Mouse (Mus musculus): ENCODE data around the gene Got1. TPM values are rescaled to one million over a fixed set of nuclear protein-coding genes. Genes with fewer than 3 reads are reported as not detected.

The Got1 gene
- total and polyA plus RNA-seq, 2 experiments from 2014 or later = 88.2 to 101 TPM

DNA sequence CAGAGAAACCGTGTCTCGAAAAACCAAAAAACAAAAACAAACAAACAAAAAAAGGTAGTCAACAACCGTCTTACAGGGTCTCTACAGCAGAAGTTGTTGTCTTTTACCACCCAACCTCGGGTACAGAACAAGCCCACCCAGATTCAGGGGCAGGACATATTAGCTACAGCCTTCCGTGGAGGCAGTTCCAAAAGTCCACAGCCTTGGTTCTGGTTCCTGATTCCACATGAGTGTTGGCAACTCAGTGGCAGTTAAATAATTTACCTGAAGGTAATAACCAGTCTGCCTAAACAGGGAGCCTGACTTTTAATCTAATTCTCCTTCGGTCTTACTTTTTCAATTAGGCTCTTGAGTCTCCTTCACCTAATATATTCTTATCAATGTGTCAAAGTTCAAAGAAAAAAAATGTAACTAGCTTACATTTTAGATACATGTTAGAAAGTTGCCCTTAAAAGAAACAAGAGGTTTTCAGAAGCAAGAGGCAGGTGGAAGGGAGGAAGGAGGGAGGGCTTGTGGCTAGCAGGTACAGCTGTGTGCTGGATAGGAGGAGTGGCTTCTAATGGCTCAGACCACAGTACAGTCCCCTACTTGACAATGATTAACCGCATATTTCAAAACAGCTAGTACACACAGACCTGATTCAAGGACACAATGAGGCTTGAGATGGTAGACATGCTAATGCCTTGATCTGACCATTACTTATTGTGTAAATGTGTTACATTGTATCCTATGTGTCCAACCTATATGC is 60.7 kb downstream of the Got1 start:
- H3K9me3 ChIP-seq (ENCODE audit: low read length) = no peaks in the 10 kb centered on the region
- no peaks in the 10 kb centered on the region; the same call in 1 of the 2 replicates for H3K36me3 ChIP-seq (ENCODE audit: insufficient read depth)
- H3K4me1 ChIP-seq (ENCODE audit: insufficient read depth) = no peaks in the 10 kb centered on the region; the same call in 1 of the 2 replicates
- H3K4me2 ChIP-seq (ENCODE audit: low read depth) = no peak overlapping the region
- TF ChIP-seq CTCF (IDR thresholded peaks at IDR 0.05; ENCODE audit: low read depth) = no peak
- DNase-seq (no peak), ATAC-seq (no peak)
- 93% methylated on average over 7 of the region's 7 CpGs for WGBS
- H3K27me3 ChIP-seq (ENCODE audit: insufficient read depth, low read length) = no peaks in the 10 kb centered on the region
- H3K4me3 ChIP-seq (ENCODE audit: low read depth, low read length) = no peak overlapping the region
- H3K27ac ChIP-seq (ENCODE audit: low read depth, low read length) = no peak overlapping the region
- no peak overlapping the region for H3K9ac ChIP-seq

DNA sequence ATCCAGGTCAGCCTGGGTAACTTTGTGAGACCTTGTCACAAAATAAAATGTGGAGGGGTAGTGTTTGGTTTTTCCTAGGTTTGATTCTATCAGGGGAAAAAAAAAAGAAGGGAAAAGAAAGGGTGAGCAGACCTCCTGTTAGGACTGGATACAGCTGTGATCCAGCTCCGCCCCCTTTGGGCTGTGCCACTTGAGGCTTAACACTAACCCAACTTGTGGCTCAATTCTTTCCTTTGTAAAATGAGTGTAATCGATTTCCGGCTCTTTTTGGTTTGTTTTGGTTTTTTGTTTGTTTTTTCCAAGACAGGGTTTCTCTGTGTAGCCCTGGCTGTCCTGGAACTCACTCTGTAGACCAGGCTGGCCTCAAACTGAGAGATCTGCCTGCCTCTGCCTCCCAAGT is 62.3 kb downstream of the Got1 start:
- H3K27me3 ChIP-seq (ENCODE audit: insufficient read depth, low read length) = no peaks in the 10 kb centered on the region
- H3K4me1 ChIP-seq (ENCODE audit: insufficient read depth) = no peaks in the 10 kb centered on the region; the same call in 1 of the 2 replicates
- H3K4me2 ChIP-seq (ENCODE audit: low read depth) = no peak overlapping the region
- DNase-seq = no peak
- no peak for ATAC-seq
- no peak for TF ChIP-seq CTCF (IDR thresholded peaks at IDR 0.05; ENCODE audit: low read depth)
- no peaks in the 10 kb centered on the region for H3K9me3 ChIP-seq (ENCODE audit: low read length)
- no peak overlapping the region for H3K27ac ChIP-seq (ENCODE audit: low read depth, low read length)
- no peak overlapping the region for H3K9ac ChIP-seq
- no peak overlapping the region for H3K4me3 ChIP-seq (ENCODE audit: low read depth, low read length)
- 96% methylated on average over 3 of the region's 3 CpGs for WGBS
- no peaks in the 10 kb centered on the region for H3K36me3 ChIP-seq (ENCODE audit: insufficient read depth)

DNA sequence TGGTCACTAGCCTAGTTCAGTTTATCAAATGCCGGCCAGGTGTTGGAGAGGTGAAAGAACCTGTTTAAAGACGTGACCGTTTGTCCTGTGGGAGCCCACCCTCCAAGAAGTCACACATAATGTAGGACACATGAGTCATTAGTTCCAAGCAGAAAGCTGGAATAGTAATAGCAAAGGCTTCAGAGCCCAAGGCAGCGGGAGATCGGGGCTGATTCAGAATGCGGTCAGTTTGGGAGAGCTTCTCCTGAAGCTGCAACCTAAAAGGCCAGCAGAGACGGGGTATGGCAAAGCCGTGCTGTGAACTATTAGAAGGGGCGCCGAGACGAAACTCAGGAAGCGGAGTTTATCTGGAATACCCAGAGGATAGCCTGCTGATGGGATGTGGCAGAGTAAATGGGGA is 63.9 kb downstream of the Got1 start:
- no peaks in the 10 kb centered on the region for H3K36me3 ChIP-seq (ENCODE audit: insufficient read depth)
- no peak for DNase-seq
- no peaks in the 10 kb centered on the region for H3K4me1 ChIP-seq (ENCODE audit: insufficient read depth)
- H3K27ac ChIP-seq (ENCODE audit: low read depth, low read length) = no peak overlapping the region
- H3K9me3 ChIP-seq (ENCODE audit: low read length) = no peaks in the 10 kb centered on the region
- ATAC-seq = no peak
- no peak overlapping the region for H3K4me2 ChIP-seq (ENCODE audit: low read depth)
- WGBS = 91% methylated on average over 12 of the region's 12 CpGs
- no peaks in the 10 kb centered on the region for H3K27me3 ChIP-seq (ENCODE audit: insufficient read depth, low read length)
- H3K9ac ChIP-seq = no peak overlapping the region
- TF ChIP-seq CTCF (IDR thresholded peaks at IDR 0.05; ENCODE audit: low read depth) = no peak
- H3K4me3 ChIP-seq (ENCODE audit: low read depth, low read length) = no peak overlapping the region

DNA sequence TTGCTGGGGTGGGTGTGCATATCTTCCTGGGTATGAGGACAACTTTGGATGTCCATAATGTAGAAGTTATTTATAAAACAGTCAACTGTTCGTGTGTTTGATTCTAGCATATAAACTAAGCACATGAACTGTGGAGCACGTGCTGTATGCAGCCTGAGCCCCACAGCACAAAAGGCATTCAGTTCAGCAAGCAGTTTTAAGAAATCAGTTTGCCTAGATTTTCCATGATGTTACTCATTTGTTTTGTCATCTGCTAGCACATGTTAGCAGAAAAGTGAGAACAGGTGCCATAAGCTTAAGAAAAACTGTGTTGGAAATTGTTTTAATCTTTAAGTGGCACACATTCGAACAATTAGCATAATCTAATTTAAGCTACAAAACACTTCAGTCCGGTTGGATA is 64.5 kb downstream of the Got1 start:
- Histone ChIP-seq H3K27me3 (ENCODE audit: insufficient read depth, low read length) (no peaks in the 10 kb centered on the region), H3K9ac (no peak overlapping the region), H3K36me3 (ENCODE audit: insufficient read depth) (no peaks in the 10 kb centered on the region), H3K9me3 (ENCODE audit: low read length) (no peaks in the 10 kb centered on the region), H3K4me1 (ENCODE audit: insufficient read depth) (no peaks in the 10 kb centered on the region), H3K4me2 (ENCODE audit: low read depth) (no peak overlapping the region), H3K4me3 (ENCODE audit: low read depth, low read length) (no peak overlapping the region), H3K27ac (ENCODE audit: low read depth, low read length) (no peak overlapping the region)
- no peak for DNase-seq
- TF ChIP-seq CTCF (IDR thresholded peaks at IDR 0.05; ENCODE audit: low read depth) = no peak
- ATAC-seq = peak; percentile 74
- WGBS = 48% methylated on average over 4 of the region's 4 CpGs

DNA sequence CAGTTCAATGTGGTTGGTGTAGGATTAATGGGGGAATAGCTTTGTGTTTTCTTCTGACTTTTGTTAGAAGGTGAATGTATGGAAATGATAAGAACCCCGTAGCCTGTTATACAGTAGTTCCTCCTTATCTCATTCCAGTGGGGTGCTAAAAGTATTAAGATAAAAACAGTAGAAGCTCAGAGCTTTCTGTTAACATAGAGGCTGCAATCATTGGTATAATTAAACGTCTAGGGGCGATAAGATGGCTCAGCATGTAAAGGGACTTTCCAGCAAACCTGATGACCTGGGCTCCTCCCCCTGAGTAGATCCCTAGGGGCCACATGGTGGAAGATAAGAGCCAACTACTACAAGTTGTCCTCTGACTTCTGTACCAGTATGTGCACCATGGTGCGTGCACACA is 71.4 kb downstream of the Got1 start:
- H3K9me3 ChIP-seq (ENCODE audit: low read length) = no peaks in the 10 kb centered on the region
- no peak for TF ChIP-seq CTCF (IDR thresholded peaks at IDR 0.05; ENCODE audit: low read depth)

DNA sequence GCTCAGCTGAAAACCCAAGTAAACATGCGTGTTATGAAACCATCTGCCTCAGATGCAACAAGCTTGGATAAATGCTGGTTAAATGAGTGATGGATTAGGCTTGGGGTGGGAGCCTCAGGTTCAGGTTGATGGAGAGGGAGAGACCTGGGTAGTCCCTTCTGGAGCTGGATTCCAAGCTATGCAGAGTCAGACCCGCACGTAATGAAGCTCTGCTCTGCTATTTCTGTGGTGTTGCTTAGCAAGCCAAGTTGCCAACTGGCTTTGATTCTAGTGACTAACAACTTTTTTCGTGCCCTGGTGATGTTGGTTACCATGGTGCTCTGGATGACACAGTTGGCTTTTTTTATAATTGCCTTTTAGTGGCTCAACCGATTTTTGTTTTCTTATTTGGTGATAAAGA is 72.2 kb downstream of the Got1 start:
- 52% methylated on average over 5 of the region's 5 CpGs for WGBS
- Histone ChIP-seq H3K27me3 (ENCODE audit: insufficient read depth, low read length) (no peaks in the 10 kb centered on the region), H3K4me2 (ENCODE audit: low read depth) (peak overlapping the region; percentile 19; the same call in 1 of the 2 replicates), H3K9ac (no peak overlapping the region), H3K36me3 (ENCODE audit: insufficient read depth) (no peaks in the 10 kb centered on the region), H3K27ac (ENCODE audit: low read depth, low read length) (no peak overlapping the region), H3K4me3 (ENCODE audit: low read depth, low read length) (no peak overlapping the region), H3K9me3 (ENCODE audit: low read length) (no peaks in the 10 kb centered on the region), H3K4me1 (ENCODE audit: insufficient read depth) (no peaks in the 10 kb centered on the region)
- no peak for TF ChIP-seq CTCF (IDR thresholded peaks at IDR 0.05; ENCODE audit: low read depth)
- DNase-seq = peak; percentile 80
- peak; percentile 82 for ATAC-seq

More for the DNA sequence above, 71.4 kb downstream of the Got1 start:
- no peaks in the 10 kb centered on the region for H3K36me3 ChIP-seq (ENCODE audit: insufficient read depth)
- no peak overlapping the region for H3K4me3 ChIP-seq (ENCODE audit: low read depth, low read length)
- no peak for ATAC-seq
- no peak overlapping the region for H3K9ac ChIP-seq
- no peak for DNase-seq
- 88% methylated on average over 4 of the region's 4 CpGs for WGBS
- no peaks in the 10 kb centered on the region for H3K4me1 ChIP-seq (ENCODE audit: insufficient read depth)
- no peak overlapping the region for H3K27ac ChIP-seq (ENCODE audit: low read depth, low read length)
- H3K27me3 ChIP-seq (ENCODE audit: insufficient read depth, low read length) = no peaks in the 10 kb centered on the region
- no peak overlapping the region for H3K4me2 ChIP-seq (ENCODE audit: low read depth)

DNA sequence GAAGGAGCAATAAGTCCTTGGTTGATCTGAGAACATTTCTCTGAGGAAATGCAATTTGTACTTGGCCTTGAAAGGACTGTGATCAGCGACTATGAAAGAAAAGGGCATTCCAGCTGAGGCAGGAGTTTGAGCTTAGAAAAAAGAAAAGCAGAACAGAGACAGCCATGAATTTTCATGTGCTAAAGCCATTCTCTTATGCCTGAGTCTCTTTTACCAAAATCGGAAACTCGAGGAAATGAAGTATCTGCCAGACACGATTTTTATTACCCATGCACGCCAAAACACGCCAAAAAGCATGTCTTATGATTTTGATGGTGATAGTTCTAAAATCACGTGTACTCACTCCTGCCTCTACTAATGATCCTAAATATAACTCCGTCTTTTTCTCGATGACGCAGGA is 72.8 kb downstream of the Got1 start:
- no peak overlapping the region for H3K4me2 ChIP-seq (ENCODE audit: low read depth)
- WGBS = 75% methylated on average over 10 of the region's 10 CpGs
- H3K9ac ChIP-seq = no peak overlapping the region
- no peaks in the 10 kb centered on the region for H3K36me3 ChIP-seq (ENCODE audit: insufficient read depth)
- no peak for TF ChIP-seq CTCF (IDR thresholded peaks at IDR 0.05; ENCODE audit: low read depth)
- ATAC-seq (no peak), DNase-seq (no peak)
- H3K27ac ChIP-seq (ENCODE audit: low read depth, low read length) = no peak overlapping the region
- no peak overlapping the region for H3K4me3 ChIP-seq (ENCODE audit: low read depth, low read length)
- H3K27me3 ChIP-seq (ENCODE audit: insufficient read depth, low read length) = no peaks in the 10 kb centered on the region
- no peaks in the 10 kb centered on the region for H3K9me3 ChIP-seq (ENCODE audit: low read length)
- no peaks in the 10 kb centered on the region for H3K4me1 ChIP-seq (ENCODE audit: insufficient read depth)

Other genes with a start within 250 kb of the Got1 start
- gene Hpse2, start 136.2 kb downstream of the Got1 start, total RNA-seq (2014; rRNA removed) = 0.54 and 0.57 TPM in 2 replicates
- 0.16 and 0.34 TPM in 2 replicates for gene Hpse2, start 136.2 kb downstream of the Got1 start, polyA plus RNA-seq (2015; fragmentation: Nextera tagmentation; extraction: Ambion mirVana)
- gene Cnnm1, start 84.2 kb downstream of the Got1 start, total RNA-seq (2014; rRNA removed) = 6.9 and 7.6 TPM in 2 replicates
- gene Cnnm1, start 84.2 kb downstream of the Got1 start, polyA plus RNA-seq (2015; fragmentation: Nextera tagmentation; extraction: Ambion mirVana) = 1.7 and 2.1 TPM in 2 replicates
- gene Nkx2-3, start 87.7 kb upstream of the Got1 start, total RNA-seq (2014; rRNA removed) = 0.67 and 0.92 TPM in 2 replicates
- 1.1 and 1.6 TPM in 2 replicates for gene Nkx2-3, start 87.7 kb upstream of the Got1 start, polyA plus RNA-seq (2015; fragmentation: Nextera tagmentation; extraction: Ambion mirVana)
- 45.2 and 67.2 TPM in 2 replicates for gene Slc25a28, start 150.3 kb upstream of the Got1 start, total RNA-seq (2014; rRNA removed)
- gene Slc25a28, start 150.3 kb upstream of the Got1 start, polyA plus RNA-seq (2015; fragmentation: Nextera tagmentation; extraction: Ambion mirVana) = 13.1 and 15.6 TPM in 2 replicates
- 8.3 and 9.3 TPM in 2 replicates for gene Entpd7, start 165.1 kb upstream of the Got1 start, total RNA-seq (2014; rRNA removed)
- 5.9 and 8.4 TPM in 2 replicates for gene Entpd7, start 165.1 kb upstream of the Got1 start, polyA plus RNA-seq (2015; fragmentation: Nextera tagmentation; extraction: Ambion mirVana)
- 3.1 and 3.4 TPM in 2 replicates for gene Cutc, start 228.4 kb upstream of the Got1 start, total RNA-seq (2014; rRNA removed)
- 7.3 and 7.4 TPM in 2 replicates for gene Cutc, start 228.4 kb upstream of the Got1 start, polyA plus RNA-seq (2015; fragmentation: Nextera tagmentation; extraction: Ambion mirVana)
- 18.4 and 20.5 TPM in 2 replicates for gene Cox15, start 228.4 kb upstream of the Got1 start, total RNA-seq (2014; rRNA removed)
- gene Cox15, start 228.4 kb upstream of the Got1 start, polyA plus RNA-seq (2015; fragmentation: Nextera tagmentation; extraction: Ambion mirVana) = 4.1 and 9.1 TPM in 2 replicates

Measured in forebrain, postnatal 0 days (tissue).